Mouse (Mus musculus) mesoderm, embryonic 11.5 days (tissue): Measurements from ENCODE around the gene Mrpl9.
A peak's percentile ranks its signal among the peaks of the same experiment; 100 is the strongest.

Experiments
- DNase-seq: peaks from one replicate; pipeline ENCODE4 v3.0.0-alpha.2; 2012; ENCODE audit warnings: low read depth, low spot score

Mrpl9 gene

GRCm38 (mm10) chr3:94442951-94443596 is at the start of gene Mrpl9:
Gene Mrpl9, plus strand, starts transcription at chr3:94443318.
- peak; percentile 97 for DNase-seq

DNA sequence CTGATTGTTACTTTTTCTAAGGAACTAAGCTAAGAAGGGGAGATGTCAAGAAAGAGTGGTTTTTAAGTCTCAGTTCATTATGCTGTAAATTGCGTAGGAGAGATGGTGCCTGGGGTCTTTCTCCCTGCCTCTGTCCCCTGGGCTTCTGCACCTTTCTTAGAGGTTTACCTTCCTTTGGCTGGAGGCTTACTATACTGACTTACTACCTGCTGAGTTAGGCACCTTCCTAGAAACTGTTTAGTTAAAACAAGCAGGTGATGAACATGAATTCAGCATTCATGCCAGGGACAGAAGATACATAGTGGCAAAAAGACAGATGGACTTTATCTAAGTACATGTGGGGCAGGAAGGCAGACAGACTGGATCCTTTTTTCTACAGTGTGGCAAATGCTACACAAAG is 46.8 kb upstream of the Mrpl9 start:
- DNase-seq = no peak

- DNase-seq = no peak
Observed at GRCm38 (mm10) chr3:94396851-94397250, 46.3 kb upstream of the Mrpl9 start.

DNA sequence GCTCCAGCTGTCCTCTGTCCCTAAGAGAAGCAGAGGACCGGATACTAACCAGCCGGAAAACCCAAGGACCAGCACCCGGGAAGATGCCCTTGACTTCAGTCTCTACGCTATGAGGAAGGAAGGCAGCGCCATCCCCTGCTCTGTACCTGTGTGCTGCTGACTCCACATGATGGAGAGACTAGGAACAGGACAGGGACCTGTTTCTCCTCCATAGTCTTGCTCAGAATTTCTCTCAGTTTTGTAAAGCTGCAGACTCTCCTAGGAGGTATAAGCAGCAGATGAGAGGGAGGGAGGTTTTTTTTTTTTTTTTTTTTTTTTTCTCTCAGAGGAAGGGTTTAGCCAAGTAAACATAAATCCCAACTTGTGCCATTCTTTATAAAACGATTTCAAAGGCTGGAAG is 44.9 kb upstream of the Mrpl9 start, which contains the start of gene Lingo4:
Lingo4 (plus strand) TSS at position 301 of the 400 bp plus-strand sequence.
- DNase-seq = no peak

- DNase-seq = peak; percentile 46
Observed at GRCm38 (mm10) chr3:94398943-94399481, 44.1 kb upstream of the Mrpl9 start.

DNA sequence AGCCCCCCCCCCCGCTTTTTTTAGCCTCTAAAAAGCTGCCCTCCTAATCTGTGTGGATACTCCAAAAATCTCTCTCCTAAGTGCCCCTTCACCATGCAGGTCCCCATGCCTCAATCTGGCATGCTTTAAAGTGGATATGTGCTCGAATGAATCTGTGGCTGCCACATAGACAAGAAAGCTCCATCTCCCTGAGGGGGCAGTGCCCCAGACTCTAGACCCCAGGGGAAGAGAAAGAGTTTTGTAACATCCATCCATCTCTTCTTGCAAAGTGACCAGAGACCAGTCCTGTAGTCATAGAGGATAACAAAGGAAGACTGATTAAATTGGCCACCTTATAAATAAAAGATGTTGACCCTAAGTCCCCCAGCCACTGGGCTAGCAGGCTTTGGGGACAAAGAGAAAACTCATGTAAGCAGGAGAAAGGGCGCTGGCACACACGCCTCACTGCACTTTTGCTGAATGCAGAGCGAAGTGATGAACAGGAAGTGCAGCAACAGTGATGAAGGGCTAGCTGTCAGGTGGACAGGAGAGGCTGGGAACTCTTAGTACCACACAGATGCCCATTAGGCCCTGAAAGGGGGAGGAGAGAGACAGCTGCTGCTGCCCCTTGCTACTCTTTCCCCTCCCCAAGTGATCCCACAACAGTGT is 43.3 kb upstream of the Mrpl9 start:
- peak; percentile 47 for DNase-seq

- DNase-seq = no peak
Observed at GRCm38 (mm10) chr3:94402451-94402850, 40.7 kb upstream of the Mrpl9 start.

- peak; percentile 25 for DNase-seq
Observed at GRCm38 (mm10) chr3:94404366-94405054, 38.6 kb upstream of the Mrpl9 start.

GRCm38 (mm10) chr3:94405561-94405960 is 37.6 kb upstream of the Mrpl9 start:
- no peak for DNase-seq

GRCm38 (mm10) chr3:94412530-94412929 is 30.6 kb upstream of the Mrpl9 start:
- DNase-seq = no peak

DNA sequence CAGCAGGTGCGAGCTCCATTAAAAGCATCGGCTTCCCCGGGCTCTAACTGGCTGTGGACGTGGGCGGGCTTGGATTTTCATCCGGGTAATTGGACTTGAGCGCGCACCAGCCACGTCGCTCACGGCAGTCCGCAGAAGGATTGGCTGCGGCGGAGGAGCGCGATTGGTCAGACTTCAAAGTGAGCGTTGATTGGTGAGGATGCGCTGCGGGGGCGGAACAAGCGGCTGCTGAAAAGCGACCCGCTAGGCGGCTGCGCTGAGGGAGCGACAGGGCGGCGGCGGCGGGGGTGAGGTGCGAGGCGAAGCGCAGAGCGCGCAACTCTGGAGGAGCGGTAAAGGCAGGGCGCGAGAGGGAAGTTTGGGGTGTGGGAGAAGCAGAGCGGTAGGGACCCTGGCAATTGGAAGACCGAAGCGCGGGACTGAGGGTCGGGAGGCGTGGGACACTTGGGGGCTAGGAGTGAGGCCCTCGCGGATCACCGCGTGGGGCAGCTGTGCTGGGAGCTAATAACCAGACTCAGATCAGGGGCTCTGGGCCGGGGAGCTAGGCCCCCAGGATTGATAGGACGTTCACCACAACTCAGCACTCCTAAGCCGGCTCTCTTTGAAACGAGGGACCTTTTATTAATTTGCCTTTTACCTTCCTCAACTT is 30.0 kb upstream of the Mrpl9 start, which contains the start of gene Tdrkh:
Tdrkh (plus strand) TSS at position 243 of the 649 bp plus-strand sequence.
- peak; percentile 97 for DNase-seq

- no peak for DNase-seq
Observed at GRCm38 (mm10) chr3:94430980-94431379, 12.1 kb upstream of the Mrpl9 start.

DNA sequence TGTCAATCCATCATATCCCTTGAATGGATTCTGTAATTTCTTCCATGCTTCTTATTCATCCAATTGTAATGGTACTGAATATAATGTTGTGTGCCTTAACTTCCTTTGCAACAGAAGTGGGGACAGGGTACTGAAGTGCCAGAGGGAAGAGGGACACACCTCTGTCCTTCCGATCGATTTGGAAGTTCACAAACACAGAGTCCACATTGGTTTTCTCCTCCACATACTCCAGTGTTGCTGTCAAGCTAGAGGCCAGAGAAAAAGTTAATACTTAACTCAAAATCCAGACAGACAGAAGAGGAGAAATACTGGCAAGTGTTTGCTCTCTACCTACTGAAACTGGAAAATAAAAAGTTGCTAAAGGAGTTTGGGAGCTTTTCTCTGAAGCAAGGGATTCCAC is 8.8 kb upstream of the Mrpl9 start:
- DNase-seq = no peak

GRCm38 (mm10) chr3:94436420-94436819 is 6.7 kb upstream of the Mrpl9 start:
- no peak for DNase-seq

- DNase-seq = no peak
Observed at GRCm38 (mm10) chr3:94441182-94441581, 1.9 kb upstream of the Mrpl9 start.

GRCm38 (mm10) chr3:94443597-94443964 is 463 bp downstream of the Mrpl9 start, which contains the start of gene Oaz3:
Gene Oaz3, minus strand, starts transcription at chr3:94443915.
- no peak for DNase-seq

GRCm38 (mm10) chr3:94449377-94449776 is 6.3 kb downstream of the Mrpl9 start:
- no peak for DNase-seq

DNA sequence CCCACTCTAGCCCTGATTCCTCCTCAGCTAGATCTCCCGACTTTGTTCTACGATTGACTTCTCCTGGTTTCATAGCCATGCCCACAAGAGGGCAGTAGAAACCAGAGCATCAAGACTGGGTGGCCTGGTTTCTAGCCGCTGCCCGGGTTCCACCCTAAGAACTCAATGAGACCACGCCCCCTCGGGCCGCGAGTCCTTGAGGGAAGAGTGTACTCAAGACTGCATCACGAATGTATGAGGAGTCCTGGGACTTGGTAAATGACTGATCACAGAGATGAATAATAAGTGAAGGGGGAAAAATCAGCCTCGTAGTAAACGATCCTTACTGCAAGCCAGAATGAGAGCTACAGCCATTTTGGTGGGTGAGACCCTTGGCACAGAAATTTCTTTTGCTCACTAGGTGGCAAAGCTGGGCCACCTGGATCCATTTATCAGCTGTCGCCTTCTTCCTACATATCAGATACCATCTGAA is 13.4 kb downstream of the Mrpl9 start:
- DNase-seq = peak; percentile 94

DNA sequence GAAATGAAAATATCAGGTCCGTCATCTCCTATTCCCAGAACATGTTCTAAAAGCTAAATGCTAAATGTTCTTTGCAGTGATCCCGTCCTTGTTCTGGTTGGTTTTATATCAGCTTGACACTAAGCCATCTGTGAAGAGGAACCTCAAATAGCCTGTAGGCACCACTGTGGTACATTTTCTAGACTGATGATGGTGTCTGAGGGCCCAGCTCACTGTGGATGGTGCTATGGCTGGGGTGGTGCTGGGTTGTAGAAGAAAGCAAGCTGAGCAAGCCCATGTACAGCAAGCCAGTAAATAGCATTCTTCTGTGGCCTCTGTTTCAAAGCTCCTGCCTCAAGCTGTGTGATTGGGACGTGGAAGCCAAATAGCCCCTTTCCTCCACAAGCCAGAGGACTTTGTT is 13.9 kb downstream of the Mrpl9 start:
- DNase-seq = no peak

GRCm38 (mm10) chr3:94459834-94460233 is 16.7 kb downstream of the Mrpl9 start:
- DNase-seq = no peak

- DNase-seq = peak; percentile 60
Observed at GRCm38 (mm10) chr3:94463926-94464578, 20.9 kb downstream of the Mrpl9 start.
